Mouse (Mus musculus): ENCODE data around the gene Emc8.
A peak's percentile ranks its signal among the peaks of the same experiment; 100 is the strongest.

The Emc8 gene

DNA sequence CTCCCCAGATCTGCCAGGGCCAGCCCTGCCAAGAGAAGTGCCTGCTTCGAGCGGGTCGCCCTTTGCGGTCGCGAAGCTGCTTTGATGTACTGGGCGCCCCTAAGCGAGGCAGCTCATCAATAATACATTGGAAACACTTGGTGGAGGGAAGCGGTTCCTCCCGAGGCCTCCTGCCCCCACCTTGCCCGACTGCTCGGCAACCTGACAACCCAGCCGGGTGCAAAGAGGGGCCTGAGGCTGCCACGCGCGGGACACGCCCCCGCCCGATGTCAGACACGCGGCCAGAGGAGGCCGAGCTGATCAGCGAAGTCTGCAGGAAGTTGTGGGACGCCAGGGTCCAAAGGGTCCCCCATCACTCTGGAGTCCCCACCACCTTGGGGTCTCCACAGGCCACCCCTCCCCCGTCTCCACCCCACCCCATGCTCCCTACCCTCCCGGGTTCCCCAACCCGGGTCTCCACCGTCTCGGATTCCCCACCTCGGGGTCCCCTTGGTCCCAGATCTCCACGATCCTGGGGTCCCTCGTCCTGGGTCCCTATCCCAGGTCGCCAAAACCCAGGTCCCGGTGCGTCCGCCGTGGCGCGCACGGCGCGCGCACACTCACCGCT, 34.6 kb downstream of the Emc8 start:
- DNase-seq = no peak

DNA sequence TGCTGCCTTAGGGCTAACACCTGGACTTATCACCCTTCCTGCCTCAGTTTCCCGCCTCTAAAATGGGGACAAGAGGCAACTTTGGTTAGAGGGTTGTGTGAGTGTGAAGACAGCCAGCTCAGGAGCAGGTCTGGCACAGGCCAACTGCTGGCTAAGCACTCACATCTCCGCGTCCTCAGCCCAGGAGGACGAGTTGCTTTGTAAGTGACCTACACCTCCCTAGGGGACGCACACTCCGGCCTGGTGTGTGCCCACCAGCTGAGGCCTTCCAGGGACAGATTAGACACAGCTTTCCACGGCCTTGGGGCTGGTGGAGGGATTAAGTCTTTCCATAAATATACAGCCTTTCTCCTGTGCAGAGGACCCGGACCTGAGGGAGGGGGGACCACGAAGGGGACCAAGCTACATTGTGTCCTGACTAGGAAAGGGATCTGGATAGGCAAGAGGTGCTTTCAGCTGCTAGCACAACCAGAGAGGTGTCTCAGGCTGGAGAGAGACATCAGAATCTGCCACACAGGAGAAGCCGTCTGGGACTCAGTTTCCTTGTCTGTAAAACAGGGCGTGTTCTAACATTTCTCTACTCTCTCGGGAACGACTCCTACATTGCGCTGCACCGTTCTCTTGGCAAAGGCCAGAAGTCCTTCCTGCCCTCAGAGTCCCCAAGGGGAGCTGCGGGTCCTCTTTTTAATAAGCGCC, 35.3 kb downstream of the Emc8 start:
- DNase-seq = no peak

DNA sequence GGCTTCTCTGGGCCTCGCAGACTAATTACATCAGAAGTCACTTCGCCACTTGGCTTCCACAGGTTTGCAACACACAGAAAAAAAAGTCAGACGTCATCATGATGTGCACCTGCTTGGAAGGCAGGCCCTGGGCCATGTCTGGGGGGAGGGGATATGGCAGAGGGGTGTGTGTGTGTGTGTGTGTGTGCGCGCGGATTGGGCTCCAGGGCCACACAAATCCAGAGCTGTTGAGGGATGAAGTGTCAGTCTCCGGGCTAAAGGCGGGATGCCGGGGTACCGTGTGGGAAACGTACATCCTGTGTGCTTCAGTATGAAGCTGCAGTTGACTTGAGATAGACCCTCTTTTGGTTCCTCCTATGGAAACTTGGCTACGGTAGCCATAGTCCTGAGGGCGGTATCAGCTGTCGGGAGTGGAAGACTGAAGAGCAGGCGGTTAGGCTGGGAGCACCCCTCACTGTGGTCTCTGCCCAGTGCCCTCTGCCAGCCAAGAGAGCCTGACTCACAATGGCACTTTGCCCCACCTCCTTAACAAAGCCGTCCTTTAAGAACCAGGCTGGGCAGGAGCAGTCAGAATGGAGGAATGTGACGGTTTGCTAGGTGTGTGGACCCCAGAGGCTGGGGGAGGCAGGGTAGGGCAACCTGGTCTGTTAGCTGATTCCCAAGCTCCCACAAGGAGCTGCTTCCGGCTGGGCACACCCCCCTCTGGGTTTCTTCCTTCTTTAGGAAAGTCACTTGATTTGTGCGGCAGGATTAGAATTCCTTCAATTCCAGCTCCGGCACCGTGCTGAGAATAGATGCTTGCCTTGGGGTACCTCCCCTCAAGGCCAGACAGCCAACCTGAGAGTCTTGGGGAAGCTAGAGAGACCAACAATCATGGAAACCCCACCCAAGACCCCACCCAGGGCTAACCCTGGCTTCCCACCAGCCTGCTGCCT, 36.7 kb downstream of the Emc8 start:
- no peak for DNase-seq

DNA sequence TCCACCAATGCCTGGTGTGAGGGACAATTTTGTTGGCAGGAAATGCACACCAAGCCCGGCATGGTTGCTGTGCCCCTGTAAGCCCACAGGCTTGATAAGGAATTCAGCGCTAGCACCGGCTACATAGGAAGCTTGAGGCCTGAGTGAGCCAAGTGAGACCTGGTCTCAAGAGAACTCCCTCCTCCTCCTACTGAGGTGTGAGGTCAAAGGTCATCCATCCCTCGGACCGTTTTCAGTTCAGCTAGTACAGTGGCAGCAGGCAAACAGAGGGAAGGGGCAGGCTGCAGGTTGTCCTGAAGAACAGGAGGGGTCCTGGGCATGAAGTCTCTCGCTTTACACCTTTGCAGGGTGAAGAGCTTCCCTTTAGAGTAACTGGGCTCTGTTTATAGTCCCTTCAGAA, 37.5 kb downstream of the Emc8 start:
- no peak for DNase-seq

DNA sequence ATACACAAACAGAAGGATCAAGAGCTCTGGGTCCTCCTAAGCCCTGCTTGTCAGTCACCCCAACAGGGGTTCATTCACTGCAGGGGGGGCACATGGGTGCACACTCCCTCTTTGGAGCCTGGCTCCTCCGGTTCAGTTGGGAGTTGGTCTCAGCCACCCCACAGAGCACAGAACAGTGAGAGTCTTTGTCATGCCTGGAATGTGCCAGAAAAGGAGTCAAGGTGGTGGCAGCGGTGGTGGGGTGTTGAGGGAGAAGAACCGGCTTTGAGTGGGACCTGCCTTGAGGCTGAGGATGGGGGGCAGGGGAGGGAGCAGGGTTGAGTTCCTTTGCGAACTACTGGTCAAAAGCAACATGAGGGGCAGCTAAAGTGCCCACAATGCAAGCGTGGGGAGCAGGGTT, 38.3 kb downstream of the Emc8 start:
- no peak for DNase-seq

DNA sequence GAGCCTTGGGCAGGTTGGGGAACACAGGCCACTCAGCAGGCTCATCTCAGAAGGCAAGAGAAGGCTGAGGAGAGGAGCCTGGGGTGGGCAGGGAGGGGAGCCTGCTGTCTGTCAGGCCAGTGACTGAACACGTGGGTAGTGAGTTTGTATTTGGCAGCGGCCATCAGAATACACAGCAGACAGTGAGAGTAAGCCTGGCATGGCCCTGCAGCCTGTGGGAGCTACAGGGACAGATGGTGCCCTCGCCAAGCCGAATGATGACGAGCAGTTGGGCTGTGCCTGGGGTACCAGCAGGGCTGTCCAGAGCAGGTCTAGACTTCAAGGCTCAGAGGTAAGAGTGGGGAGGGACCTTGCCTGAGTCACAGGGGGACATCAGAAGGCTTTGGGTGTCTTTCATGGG, 41.1 kb downstream of the Emc8 start:
- peak; percentile 76 for DNase-seq

DNA sequence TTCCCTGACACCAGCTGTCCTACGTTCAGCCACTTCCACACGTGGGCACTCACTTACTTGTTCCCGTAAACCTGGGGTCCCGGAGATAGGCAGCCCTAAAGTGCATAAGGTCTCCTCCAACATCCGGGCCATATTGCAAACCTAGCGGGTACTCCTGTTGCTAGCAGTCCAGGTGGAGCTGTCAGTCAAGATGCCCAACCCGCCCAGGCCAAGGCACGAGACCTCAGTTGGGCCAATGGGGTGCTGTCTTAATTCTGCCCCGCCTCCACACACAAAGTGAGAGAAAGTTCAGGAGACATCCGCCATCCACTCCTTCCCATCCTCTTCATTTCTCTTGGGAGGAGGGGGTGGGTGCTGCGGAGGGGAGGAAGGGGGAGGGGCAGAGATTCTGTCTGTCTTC, 41.9 kb downstream of the Emc8 start:
- DNase-seq = no peak

DNA sequence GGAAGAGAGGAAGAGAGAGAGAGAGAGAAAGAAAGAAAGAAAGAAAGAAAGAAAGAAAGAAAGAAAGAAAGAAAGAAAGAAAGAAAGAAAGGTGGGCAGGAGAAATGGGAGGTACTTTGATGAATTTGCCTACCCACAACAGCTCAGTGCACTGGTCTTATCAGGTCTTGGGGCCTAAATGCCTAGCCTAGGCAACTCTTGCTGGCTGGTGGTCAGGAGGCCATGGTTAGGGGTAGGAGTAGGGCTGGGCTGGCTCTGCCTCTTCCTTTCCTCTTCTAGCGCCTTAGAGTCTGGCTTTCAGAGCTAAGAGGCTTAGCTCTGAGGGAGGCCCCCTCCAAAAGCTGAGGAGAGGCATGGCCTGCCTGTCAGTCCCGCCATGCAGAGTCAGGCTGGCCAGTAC, 44.8 kb downstream of the Emc8 start:
- no peak for DNase-seq

DNA sequence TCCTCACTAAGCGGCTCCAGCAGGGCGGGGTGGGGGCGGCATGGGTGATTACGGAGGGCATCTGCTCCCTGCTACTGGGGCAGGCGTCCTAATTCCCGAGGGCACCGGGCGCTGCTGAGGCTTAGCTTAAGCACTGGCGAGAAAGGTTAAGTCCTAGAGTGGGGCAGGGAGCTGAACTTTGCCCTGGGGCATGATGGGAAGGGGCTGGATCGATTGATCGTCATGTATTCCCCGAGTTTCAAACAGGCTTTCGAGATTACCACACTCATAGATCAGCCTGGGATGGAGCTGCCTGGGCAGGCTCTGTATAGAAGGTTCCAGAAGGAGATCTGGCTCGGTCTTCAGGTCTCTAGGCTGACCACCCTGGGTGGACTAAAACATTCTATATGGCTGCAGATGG, 46.2 kb downstream of the Emc8 start:
- DNase-seq = no peak

DNA sequence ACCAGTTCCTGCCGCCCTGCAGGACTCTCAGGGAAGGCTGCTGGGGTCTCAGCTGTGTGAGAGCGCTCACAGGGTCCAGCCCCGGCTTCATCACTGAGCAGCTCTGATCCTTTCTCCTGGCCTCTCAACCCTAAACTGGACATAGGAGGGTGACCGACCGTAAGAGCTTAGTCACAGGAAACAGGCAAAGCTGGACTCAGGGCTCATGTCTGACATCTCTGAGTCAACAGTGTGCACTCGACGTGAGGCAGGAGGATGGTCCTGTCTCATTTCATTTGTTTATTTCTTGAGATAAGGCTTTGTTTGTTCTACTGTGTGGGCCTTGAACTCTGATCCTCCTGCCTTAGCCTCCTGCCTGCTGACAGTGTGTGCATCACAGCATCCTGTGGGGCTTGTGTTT, 47.9 kb downstream of the Emc8 start:
- DNase-seq = no peak

DNA sequence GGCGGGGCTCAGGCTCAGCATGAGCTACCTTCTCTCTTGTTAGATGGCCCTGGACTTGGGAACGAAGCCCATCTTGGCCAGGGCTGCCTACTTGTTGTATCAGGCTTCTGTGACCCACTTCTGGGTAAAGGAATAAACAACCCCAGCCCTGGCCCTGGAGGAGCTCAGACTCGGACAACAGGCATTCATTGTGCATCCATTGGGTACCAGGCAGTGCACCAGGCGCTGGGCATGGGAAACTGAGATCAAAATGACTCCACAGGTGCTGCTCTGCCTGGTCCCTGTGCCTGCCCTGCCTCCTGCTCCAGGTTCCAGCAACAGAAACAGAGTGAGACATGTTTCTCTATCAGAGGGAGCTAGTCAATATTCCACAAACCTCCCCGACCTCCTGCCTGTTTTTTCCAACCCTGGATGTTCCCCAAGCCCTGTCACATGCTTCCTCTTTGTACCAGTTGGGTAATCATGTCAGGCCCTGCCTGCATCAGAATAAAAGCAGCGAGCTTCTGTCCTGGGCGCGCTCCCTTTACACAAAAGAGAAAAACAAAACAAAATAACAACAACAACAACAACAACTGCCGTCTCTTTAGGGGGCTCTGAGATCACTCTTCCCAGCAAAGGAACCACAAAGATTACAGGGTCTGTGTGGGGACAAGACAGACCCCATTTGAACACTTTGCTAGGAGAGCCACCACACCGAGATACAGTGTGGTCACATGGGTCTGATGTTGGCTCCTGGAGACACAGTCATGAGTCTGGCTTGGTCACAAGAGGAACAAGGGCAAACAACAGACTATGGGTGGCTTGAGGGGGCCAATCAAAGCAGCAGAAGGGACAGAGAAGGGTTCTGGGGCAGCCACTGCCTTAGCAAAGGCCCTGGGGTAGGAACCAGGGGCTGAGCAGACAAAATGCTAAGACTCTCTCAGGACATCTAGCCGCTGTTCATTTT, 48.9 kb downstream of the Emc8 start:
- no peak for DNase-seq

DNA sequence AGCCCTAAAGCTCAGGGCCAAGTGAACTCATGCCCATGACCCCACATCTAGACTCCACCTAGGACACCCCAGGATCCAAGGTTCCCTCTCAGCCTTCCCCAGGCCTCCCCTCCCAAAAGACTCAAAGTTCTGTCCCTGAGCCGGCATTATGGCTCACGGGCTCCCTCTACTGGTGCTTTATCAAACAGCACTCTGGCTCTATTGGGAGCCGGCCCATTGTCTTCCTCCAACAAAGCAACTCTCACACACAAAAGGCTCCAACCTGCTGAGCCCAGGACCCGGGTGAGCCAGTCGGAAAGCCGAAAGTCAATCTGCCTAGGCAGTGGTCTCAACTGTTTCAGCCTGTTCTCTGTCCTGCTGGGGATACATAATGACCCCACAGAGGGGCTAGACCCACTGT, 50.3 kb downstream of the Emc8 start:
- peak; percentile 74 for DNase-seq

DNA sequence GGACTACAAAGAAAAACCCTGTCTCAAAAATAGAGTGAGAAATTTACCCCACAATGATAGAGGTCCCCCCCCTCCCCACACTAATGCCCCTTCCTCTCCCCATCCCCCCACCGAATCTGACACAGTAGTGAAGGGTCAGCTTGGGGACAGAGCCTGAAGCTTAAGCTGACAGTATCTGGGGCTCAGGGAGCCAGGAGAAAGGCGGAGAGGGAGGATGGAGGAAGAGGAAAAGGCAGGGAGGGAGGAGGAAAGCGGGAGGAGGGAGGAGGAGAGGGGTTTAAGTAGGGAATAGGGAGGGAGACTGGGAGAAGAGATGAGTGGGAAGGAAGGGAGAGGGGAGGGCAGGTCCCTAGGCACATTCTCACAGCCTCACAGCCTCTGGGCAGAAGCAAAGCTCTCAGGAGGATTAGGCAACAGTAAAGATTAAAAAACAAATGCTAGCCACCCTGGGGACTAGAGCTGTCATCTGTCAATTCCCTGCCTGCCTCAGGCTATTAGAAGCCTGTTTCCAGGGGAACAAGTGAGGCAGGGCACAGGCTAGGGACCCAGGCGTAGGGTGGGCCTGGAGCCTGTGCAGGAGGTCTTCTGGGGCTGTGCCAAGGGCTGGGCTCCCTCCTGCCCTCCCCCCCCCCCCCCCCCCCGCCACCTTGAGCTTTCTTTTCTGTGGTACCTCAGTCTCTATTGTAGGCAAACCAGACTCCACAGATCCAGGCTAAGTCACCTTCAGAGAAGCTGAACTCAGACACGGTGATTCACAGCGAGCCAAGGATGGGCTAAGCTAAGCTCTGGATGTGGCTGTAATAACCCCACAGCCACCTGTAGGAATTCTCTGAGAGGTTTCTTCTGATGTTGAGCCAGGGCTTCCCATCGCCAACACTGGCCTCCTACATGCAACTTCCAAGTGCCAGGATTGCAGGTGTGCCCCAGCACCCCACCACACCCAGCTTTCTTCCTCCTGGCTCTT, 51.4 kb downstream of the Emc8 start:
- DNase-seq = no peak

DNA sequence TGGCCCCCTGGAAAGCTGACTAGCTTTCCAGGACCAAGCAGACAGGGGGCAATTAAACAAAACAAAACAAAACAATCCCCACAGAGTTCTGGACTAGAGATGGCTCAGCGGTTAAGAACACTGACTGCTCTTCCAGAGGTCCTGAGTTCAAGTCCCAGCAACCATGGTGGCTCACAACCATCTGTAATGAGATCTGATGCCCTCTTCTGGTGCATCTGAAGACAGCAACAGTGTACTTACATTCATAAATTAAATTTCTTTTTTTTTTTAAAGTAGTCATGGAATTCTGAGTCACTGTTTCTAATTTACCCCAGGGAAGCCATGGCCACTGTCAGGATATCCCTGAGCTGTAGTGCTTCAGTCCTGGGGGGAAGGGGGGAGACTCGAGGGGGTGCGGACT, 53.9 kb downstream of the Emc8 start:
- DNase-seq = no peak

DNA sequence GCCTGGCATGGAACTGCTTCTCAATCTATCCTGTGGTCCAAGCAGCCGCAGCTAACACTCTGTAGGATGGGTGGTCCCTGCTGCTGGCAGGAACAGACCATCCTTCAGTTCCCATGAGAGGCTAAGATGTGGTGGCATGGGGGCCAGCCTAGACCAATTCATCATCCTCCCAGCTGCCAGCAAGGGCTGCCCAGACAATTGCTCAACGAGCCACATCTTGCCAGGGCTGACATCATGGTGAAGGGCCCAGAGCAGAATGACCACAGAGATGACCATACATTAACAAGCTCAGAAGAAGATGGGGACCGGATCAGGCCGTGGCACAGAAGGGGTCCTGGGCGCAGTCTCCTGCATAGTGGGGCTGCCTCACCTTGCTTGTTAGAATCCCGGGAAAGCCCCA, 57.5 kb downstream of the Emc8 start:
- DNase-seq = no peak

DNA sequence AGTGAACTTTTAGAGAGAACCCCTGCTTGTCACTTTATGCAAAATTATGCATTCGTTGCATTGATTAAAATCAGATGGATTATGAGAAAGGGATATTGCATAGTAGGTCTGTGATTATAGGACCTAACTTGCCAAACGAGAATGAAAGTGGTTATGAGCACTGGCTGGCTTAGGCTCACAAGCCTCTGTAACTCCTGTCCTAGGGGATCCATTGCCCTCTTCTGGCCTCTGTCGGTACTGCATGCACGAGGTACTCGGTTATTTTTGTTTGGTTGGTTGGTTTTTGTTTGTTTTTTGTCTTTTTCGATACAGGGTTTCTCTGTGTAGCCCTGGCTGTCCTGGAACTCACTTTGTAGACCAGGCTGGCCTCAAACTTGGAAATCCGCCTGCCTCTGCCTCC, 60.5 kb downstream of the Emc8 start:
- DNase-seq = peak; percentile 81

DNA sequence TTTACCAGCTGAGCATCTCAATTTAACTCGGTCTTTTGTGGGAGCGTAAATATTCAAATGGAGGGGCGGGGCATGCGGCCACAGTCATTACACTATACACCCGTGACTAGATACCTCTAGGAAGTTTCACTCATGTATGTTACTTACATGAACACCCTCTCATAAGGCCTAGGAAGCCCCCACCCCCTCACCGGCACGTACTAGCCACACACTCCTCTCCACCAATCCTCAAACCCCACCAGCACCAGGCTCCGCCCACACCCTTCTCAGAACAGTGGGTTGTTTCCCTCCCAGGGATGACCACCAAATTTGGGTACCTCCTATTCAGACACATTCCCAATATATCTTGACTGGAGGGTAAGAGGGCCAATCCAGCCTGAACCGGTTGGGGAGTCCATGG, 60.9 kb downstream of the Emc8 start:
- DNase-seq = no peak

All from cerebellum, adult 9-10 months (tissue).